Mouse (Mus musculus): ENCODE measurements around the gene Majin. TPM values are rescaled to one million over a fixed set of nuclear protein-coding genes. Genes with fewer than 3 reads are reported as not detected.

Majin gene
- polyA plus RNA-seq, 1 experiment, result 0.14 TPM

DNA sequence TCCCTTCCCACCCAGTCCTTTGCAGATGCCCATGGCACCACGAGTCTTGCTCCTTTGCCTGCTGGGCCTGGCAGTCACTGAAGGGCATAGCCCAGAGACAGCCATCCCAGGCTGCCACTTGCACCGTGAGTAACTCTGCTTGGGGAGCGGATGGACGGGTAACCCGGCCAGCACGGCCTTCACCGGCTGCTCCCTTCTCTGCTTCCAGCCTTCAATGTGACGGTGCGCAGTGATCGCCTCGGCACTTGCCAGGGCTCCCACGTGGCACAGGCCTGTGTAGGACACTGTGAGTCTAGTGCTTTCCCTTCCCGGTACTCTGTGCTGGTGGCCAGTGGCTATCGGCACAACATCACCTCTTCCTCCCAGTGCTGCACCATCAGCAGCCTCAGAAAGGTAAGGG lies 42.6 kb downstream of the Majin start:
- DNase-seq (ENCODE audit: extremely low spot score in 1 of 2, low spot score in 1 of 2), result no peak

DNA sequence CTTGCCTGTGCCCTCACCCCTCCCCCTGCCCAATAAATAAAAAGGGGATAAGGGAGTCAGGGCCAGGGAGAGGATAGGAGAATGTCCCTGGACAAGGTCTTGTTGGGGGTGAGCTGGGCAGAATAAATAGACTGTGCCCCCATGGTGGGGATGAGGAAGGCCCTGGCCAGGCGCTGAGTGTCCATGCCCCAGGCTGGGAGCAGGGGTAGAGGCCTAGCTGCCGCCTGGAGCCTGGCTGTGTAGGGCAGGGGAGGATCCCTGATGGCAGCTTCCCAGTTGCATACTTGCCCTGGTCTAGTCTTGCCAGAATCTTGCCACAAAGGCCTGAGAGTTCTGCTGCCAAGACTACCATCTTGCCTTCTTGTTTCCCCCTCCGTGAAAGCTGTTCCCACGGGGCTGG lies 43.7 kb downstream of the Majin start:
- no peak for DNase-seq (ENCODE audit: extremely low spot score in 1 of 2, low spot score in 1 of 2)

DNA sequence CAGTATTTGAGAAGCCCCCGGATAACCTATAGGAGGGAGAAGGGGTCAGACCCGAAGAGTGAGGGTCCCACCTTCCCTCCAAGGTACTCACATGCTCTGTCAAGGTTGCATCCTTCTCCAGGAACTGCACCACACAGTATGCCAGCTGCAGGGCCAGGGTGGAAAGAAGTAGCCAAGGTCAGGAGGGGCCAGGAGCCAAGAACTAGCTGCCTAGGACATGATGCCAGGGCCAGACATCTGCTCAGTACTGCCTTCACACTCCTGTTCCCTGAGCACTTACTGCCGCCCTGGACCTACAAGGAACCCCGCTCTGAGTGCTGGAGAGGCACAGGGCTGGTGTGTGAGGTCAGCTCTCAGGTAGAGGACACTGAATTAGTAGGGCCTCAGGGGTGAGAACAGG lies 46.2 kb downstream of the Majin start:
- DNase-seq (ENCODE audit: extremely low spot score in 1 of 2, low spot score in 1 of 2), result no peak

DNA sequence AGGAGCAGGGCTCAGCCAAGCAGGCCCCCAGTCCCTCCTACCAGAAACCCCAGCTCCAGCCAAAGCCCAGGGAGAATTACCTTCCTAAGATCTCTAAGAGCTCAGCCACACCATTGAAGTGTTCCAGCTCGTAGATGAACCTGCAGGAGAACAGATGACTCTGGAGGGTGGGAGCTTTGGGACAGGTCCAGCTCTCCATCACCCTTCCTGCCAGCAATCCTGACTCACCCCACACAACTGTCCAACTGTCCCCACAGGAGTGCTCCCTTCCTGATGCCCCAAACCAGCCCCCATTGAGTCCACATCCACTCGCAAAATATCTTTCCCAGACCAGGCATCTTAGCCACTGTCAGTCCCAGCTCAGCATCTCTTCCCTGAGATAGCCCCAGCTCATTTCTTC lies 46.8 kb downstream of the Majin start:
- no peak for DNase-seq (ENCODE audit: extremely low spot score in 1 of 2, low spot score in 1 of 2)

DNA sequence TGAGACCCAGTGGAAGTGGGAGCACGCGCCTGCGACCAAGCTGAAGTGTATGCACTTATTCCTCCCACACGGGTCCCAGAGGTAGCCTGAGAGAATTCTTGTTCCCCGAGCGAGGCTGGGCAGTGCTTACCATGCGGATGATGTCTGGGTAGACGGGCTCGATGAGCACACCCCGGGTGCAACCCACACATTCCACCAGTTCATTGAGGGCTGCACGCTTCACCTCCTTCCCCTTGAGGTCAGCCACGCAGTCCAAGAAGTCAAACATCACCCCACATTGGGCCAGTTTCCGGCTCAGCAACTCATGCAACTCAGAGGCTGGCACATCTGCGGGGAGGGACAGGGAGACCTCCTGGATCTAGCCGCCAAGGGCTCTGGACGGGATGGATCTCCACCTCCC lies 49.5 kb downstream of the Majin start:
- DNase-seq (ENCODE audit: extremely low spot score in 1 of 2, low spot score in 1 of 2), result no peak

DNA sequence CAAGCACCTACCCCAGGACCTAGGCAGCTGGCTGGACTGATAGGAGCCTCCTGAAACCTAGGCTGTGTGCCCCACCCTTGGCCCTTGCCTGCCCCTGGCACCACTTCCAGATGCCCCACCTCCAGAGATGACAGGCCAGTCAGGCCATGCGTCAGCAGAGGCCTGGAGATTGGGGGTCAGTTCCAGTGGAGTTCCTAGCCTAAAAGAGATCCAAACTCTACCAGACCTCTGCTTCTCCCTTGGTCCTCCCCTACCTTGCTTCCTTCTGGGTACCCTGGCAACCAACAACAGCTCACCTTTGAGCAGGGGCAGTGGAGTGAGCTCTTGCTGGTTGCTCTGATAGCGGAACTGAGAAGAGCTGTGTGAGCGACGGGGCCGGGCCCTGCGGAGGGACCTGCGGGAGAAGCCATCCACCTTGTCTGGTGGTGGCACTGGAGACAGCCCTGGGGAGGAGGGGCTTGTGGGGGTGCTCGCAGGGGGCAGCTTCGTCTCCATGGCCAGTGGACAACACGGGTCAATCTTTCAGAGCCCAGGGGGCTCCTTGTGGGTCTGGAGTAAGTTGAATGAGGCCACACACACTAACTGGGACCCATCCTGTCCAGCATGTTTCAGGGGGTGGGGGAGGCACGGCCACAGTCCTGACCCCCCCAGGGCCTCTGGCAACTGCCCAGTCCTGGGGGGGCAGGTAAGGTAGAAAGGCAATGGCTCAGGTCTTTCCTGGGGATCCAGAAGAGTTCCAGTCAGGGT lies 50.3 kb downstream of the Majin start:
- no peak for DNase-seq (ENCODE audit: extremely low spot score in 1 of 2, low spot score in 1 of 2)

DNA sequence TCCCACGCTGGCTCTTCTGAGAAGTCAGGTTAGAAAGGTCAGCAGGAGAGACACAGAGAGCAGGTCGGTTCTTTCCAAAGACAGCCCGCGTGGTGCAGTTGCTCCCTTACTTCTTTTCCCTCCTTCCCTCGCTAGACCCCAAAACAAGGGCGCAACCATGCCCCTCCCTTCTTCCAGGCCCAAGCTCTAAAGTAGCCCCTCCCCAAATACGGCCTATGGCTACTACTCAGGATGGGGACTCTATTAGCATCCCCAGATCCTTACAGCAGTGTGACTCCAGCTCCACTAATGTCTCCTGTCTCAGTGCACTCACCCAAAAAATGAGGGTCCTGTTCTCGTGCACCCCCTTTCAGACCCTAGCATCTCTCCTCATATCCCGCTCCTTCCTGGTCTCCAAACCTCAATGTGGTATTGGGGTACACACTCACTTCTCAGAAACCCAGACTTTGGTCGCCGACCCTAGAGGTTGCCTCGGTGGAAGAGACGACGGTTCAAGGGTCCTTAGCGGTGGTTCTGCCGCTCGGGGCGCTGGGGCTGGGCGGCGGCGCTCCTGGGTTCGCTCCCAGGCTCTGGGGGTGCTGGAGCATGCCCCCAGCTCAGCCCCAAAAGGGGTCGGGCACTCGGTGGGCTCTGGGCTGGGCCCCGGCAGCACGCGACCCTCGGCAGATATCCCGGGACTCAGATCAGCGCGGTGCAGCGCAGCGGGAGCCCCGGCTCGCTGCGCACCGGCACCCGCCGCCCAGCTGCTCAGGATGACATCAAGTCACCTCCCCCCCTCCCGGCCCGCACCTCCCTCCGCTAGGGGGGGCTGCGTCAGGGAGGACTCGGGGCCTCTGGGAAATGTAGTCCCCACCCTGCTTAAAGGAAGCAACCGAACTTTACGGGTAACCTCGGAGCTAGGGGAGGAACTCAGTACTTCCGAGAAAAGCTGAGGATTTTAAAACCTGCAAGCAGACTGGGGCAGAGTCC lies 51.2 kb downstream of the Majin start, which contains the start of gene Ppp2r5b:
Gene Ppp2r5b, minus strand, starts transcription at position 789 of the 969 bp plus-strand sequence.
- DNase-seq (ENCODE audit: extremely low spot score in 1 of 2, low spot score in 1 of 2), result peak; percentile 90 to 97

DNA sequence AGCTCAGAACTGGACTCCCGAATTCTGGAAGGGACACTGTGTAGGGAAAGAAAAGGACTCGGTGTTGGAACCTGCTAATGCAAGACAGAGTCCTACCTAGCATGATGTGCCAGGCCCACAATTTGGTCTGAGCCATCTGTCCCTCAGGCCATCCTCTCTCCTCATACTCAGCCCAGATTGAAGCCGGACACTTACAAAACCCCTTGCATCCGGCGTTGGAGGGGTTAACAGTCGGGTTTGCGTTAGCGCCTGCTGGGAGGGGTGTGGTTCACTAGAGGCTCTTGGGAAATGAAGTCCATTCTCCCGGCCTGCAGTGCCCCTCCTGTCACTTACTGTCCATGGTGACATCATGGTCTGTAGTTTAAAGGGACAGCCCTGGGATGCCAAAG lies 51.9 kb downstream of the Majin start:
- peak; percentile 91 to 95 for DNase-seq (ENCODE audit: extremely low spot score in 1 of 2, low spot score in 1 of 2)

DNA sequence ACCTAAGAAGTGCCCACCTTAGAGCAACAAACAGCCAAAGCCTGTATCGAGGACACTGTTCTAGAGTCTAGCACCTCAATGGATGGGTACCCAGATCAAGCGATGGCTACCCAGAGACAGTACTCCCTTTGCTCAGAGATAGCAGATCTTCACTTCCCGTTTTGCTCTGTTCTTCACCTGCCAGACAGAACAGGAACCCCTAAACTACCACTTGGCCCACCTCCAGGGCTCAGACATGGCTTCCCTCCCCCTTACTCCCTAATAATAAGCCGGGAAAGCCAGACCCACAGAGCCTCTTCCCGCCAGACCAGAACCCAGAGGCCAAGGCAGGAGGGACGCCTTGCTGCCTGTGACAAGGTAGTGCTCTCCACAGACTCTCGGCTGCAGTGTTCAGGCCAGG lies 52.7 kb downstream of the Majin start:
- DNase-seq (ENCODE audit: extremely low spot score in 1 of 2, low spot score in 1 of 2), result no peak

DNA sequence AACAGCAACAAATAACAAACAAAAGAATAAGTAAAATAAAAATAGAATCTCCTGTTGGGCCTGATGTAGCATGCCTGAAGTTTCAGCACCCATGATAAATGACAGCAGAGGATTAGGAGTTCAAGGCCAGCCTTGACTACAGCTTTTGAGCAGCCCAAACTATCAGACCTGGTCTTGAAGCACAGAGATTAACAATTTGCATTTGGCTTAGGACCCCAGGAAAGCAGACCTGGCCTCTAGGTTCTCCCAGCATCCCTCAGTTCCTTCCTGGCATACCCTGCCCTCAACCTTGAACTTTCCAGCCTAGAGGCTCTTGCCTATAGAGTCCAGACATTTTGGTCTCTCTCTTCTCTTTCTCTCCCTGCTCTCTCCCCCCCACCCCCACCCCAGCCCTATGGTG lies 54.6 kb downstream of the Majin start:
- no peak for DNase-seq (ENCODE audit: extremely low spot score in 1 of 2, low spot score in 1 of 2)

DNA sequence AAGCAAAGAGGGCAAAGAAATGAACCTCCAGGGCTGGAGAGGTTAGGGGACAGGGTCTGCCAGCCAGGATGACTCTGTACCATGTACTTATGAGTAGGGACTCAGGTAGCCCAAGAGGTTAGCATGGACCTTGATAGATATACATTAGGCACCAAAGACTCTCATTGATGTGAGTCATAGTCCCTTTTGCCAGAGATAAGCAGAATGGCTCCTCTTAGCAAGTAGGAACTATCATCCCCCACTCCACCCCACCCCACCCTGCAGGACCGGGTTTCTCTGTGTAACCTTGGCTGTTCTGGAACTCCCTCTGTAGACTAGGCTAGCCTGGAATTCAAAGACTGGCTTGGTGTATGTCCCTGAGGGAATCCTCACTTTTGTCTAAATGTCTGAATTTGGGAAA lies 55.9 kb downstream of the Majin start:
- no peak for DNase-seq (ENCODE audit: extremely low spot score in 1 of 2, low spot score in 1 of 2)

DNA sequence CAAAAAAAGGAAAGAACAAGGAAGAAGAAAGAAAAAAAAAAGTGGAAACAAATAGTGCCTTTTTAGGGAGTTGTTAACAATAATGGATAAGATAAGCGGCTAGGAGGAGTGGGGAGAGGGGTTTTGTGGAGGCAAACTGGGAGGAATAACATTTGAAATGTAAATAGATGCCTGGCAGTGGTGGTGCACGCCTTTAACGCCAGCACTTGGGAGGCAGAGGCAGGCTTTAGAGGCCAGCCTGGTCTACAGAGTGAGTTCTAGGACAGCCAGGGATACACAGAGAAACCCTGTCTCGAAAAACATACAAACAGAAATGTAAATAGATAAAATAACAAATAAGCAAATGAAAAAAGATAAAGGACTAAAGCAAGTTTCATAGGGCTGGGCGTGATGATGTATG lies 56.5 kb downstream of the Majin start:
- DNase-seq (ENCODE audit: extremely low spot score in 1 of 2, low spot score in 1 of 2), result no peak

DNA sequence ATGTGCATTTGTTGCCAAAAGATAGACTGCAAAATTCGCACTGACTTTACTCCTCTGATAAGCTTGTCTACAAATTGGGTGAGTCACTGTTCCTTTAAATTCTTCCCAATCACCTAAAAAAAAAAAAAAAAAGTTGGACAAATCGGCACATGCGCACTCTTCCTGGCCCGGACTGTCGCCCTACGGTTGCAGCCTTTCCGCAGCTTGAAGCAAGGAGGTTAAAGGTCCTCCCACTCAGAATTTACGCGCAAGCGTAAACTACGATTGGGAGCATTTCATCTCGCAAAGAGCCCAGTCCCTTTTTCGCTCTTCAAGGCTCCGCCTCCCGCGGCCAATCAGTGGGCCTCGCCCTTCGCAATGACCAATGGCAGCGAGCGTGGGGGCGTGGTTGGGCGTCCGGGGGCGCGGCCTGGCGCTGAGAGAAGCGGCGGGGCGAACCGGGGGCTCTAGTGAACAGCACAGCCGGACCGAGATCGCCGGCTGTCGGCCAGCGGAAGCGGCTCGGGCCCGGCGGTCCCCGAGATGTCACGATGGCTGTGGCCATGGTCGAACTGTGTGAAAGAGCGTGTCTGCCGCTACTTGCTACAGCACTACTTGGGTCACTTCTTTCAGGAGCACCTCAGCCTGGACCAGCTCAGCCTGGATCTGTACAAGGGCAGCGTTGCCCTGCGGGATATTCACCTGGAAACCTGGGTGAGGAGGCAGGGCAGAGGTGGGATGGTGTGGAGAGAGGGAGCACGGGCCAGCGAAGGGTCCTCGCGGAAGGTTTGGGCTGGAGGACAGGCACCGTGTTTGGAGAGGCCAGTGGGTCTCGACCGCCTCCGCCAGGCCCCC lies 57.3 kb downstream of the Majin start, which contains the start of gene Atg2a:
Gene Atg2a, plus strand, starts transcription at position 395 of the 834 bp plus-strand sequence.
- peak; percentile 97 to 98 for DNase-seq (ENCODE audit: extremely low spot score in 1 of 2, low spot score in 1 of 2)

DNA sequence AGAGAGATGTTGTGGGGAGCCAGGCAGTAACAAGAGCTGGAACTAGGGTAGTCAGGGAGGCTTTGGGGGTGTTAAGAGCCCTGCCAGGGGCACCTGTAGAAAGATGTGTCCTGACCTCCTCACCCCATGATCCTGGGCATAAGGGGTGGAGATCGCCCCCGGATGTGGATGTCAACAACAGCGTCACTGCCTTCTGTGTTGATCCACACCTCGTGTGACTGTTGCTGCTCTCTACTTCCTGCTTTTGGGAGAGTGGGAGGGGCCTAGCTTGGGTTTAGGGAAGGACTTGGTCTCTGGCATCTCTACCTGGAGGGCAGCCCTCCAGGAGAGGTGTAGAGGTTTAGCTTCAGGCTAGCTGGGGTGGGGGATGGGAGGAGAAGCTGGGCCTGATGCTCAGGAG lies 58.1 kb downstream of the Majin start:
- no peak for DNase-seq (ENCODE audit: extremely low spot score in 1 of 2, low spot score in 1 of 2)

DNA sequence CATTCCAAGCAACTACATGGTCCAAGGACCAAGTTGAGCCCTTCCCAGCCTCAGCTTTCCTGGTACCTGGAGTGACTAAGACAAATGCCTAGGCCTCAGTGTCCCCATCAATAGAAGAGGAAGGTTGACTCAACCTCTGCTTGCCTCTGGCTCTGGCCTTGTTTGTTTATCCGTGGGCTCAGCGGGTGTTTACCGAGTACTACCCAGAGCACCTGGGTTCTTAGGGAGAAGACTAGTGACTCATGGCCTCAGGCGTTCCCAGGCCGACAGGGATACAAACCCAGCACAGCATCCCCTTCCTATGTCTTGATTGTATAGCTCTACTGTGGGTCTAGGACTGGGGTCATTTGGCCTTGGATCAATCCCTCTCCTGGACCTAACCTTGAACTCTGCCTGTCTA lies 59.0 kb downstream of the Majin start:
- no peak for DNase-seq (ENCODE audit: extremely low spot score in 1 of 2, low spot score in 1 of 2)

DNA sequence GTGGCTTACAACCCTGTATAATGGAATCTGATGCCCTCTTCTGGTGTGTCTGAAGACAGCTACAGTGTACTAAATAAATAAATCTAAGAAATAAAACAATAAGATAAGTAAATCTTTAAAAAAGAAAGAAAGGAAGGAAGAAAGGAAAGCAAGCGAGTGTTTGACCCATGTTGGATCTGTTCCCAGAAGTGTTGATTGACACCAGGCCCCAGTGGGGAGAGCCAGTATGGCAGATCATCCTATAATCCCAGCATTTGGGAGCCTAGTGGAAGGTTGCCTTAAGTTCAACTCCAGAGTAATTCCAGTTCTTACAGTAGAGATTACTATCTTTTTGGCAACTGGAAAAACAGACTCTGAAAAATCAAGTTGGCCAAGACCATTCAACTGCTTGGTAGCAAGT lies 61.6 kb downstream of the Majin start:
- DNase-seq (ENCODE audit: extremely low spot score in 1 of 2, low spot score in 1 of 2), result no peak

DNA sequence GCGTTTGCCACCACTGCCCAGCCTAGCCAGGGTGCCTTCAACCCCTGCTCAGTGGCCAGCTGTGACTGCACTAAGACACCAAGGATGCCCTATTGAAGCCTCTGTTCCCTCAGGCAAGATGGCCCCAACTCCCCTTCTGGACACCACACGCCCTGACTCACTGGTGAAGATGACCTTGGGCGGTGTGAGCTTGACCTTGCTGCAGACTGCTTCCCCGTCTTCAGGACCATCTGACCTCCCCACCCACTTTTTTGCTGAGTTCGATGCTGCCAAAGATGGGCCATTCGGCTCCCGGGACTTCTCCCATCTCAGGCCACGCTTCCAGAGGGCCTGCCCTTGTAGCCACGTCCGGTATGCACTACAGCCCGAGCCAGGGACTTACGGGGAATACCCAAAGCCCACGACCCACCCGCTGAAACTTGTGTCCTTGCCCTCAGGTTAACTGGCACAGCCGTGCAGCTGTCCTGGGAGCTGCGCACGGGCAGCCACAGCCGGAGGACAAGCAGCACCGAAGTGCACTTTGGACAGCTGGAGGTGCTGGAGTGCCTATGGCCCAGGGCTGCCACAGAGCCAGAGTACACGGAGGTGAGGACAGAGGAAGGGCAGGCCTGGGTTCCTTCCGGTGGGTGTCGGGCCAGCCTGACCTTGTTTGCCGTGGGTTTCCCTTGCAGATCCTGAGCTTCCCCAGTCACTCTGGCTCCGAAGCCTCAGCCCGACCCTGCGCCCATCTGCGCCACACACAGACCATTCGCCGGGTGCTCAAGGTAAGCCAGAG lies 63.5 kb downstream of the Majin start:
- DNase-seq (ENCODE audit: extremely low spot score in 1 of 2, low spot score in 1 of 2), result no peak

DNA sequence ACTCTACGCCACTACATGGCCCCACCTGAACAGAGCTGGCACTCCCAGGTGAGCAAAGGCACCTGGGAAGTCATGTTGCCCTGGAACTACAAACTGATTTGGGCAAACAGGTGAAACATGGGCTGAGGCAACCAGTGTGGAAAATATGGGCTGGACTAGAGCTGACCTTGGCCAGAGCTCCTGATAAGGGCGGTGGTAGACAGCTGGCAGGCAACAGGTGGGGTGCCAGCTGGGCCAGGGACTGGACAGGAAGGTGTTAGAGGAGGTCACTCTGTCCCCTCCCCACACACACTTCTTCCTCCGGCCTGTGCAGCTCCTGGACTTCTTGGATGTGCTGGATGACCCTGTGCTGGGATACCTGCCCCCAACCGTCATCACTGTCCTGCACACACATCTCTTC lies 68.8 kb downstream of the Majin start:
- no peak for DNase-seq (ENCODE audit: extremely low spot score in 1 of 2, low spot score in 1 of 2)

DNA sequence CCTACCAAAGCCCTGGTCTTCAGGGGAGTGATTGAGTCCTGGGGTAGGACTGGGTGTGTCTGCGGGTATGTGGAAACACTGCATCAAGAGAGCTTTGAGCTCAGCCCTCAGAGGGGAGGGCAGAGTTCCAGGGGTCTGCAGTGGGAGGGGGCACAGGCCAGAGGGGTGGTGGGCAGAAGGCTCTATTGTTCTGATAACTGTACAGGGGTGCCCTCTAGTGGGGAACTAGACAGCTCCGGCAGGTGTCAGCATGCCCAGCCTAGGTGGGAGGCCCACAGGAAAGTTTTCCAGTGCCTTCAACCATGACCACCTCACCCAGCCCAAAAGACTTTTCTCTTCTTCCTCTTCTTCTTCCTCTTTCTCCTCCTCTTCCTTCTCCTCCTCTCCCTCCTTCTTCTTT lies 76.2 kb downstream of the Majin start:
- DNase-seq (ENCODE audit: extremely low spot score in 1 of 2, low spot score in 1 of 2), result no peak

DNA sequence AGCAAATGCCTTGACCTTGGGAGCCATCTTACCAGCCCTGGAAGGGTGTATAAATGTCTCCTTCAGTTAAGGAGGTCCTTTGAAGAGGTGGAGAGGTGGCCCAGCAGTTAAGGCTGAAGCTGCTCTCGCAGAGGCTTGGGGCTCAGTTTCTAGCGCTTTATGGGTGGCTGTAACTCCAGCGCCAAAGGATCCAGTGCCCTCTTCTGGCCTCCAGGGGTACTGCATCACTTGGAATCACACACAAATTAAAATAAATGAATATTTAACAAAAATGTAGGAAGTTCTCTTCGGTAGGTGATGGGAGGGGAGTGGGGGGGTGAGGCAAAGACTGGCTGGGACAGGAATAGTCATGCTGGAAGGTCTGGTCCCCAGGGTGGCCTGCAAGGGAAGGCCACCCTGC lies 76.8 kb downstream of the Majin start:
- DNase-seq (ENCODE audit: extremely low spot score in 1 of 2, low spot score in 1 of 2), result no peak
